Mouse (Mus musculus) liver, embryonic 12.5 days (tissue): ENCODE data around the gene Klk1b11. TPM values are rescaled to one million over a fixed set of nuclear protein-coding genes. Genes with fewer than 3 reads are reported as not detected.

Experiments used
- polyA plus RNA-seq: library from polyadenylated mRNA; unstranded; fragments of >200 nt; fragmentation: Nextera tagmentation; extraction: Ambion mirVana; gene quantifications from 2 replicates; pipeline ENCODE4 v1.2.1, GENCODE M21; 2016

Klk1b11 gene
- polyA plus RNA-seq, 1 experiment from 2014 or later, result not detected

Other genes starting within 250 kb of the Klk1b11 start
- gene Klk12, start 227.0 kb upstream of the Klk1b11 start, polyA plus RNA-seq, result not detected in 2 replicates
- not detected in 2 replicates for gene Klk11, start 221.3 kb upstream of the Klk1b11 start, polyA plus RNA-seq
- not detected in 2 replicates for gene Klk10, start 214.8 kb upstream of the Klk1b11 start, polyA plus RNA-seq
- not detected in 2 replicates for gene Klk9, start 204.0 kb upstream of the Klk1b11 start, polyA plus RNA-seq
- gene Klk8, start 198.3 kb upstream of the Klk1b11 start, polyA plus RNA-seq, result 16.0 and 17.3 TPM in 2 replicates
- gene Klk7, start 184.6 kb upstream of the Klk1b11 start, polyA plus RNA-seq, result not detected in 2 replicates
- not detected in 2 replicates for gene Klk6, start 171.4 kb upstream of the Klk1b11 start, polyA plus RNA-seq
- not detected in 2 replicates for gene Klk5, start 153.9 kb upstream of the Klk1b11 start, polyA plus RNA-seq
- not detected in 2 replicates for gene Klk4, start 114.7 kb upstream of the Klk1b11 start, polyA plus RNA-seq
- not detected in 2 replicates for gene Klk15, start 62.1 kb upstream of the Klk1b11 start, polyA plus RNA-seq
- gene Klk1b8, start 45.2 kb upstream of the Klk1b11 start, polyA plus RNA-seq, result not detected in 2 replicates
- gene Klk1b1, start 29.1 kb upstream of the Klk1b11 start, polyA plus RNA-seq, result not detected in 2 replicates
- gene Klk1b9, start 19.8 kb upstream of the Klk1b11 start, polyA plus RNA-seq, result not detected in 2 replicates
- gene Klk1b26, start 16.3 kb downstream of the Klk1b11 start, polyA plus RNA-seq, result not detected in 2 replicates
- gene Klk1b27, start 56.4 kb downstream of the Klk1b11 start, polyA plus RNA-seq, result not detected in 2 replicates
- gene Klk1b21, start 106.5 kb downstream of the Klk1b11 start, polyA plus RNA-seq, result not detected in 2 replicates
- not detected in 2 replicates for gene Klk1b22, start 116.8 kb downstream of the Klk1b11 start, polyA plus RNA-seq
- not detected in 2 replicates for gene Klk1b16, start 140.9 kb downstream of the Klk1b11 start, polyA plus RNA-seq
- not detected in 2 replicates for gene Klk1b24, start 192.4 kb downstream of the Klk1b11 start, polyA plus RNA-seq
- gene Klk1b3, start 202.3 kb downstream of the Klk1b11 start, polyA plus RNA-seq, result not detected in 2 replicates
- gene Klk1b4, start 211.6 kb downstream of the Klk1b11 start, polyA plus RNA-seq, result not detected in 2 replicates
- gene Klk1b5, start 220.1 kb downstream of the Klk1b11 start, polyA plus RNA-seq, result not detected in 2 replicates
- not detected in 2 replicates for gene Klk1, start 229.5 kb downstream of the Klk1b11 start, polyA plus RNA-seq
- 0.08 TPM in 1 of 2 replicates, not detected in the other for gene Gm36864, start 240.3 kb downstream of the Klk1b11 start, polyA plus RNA-seq